Comparison of ENCODE assay signal across 8 mouse cellular contexts in the genomic region with DNA sequence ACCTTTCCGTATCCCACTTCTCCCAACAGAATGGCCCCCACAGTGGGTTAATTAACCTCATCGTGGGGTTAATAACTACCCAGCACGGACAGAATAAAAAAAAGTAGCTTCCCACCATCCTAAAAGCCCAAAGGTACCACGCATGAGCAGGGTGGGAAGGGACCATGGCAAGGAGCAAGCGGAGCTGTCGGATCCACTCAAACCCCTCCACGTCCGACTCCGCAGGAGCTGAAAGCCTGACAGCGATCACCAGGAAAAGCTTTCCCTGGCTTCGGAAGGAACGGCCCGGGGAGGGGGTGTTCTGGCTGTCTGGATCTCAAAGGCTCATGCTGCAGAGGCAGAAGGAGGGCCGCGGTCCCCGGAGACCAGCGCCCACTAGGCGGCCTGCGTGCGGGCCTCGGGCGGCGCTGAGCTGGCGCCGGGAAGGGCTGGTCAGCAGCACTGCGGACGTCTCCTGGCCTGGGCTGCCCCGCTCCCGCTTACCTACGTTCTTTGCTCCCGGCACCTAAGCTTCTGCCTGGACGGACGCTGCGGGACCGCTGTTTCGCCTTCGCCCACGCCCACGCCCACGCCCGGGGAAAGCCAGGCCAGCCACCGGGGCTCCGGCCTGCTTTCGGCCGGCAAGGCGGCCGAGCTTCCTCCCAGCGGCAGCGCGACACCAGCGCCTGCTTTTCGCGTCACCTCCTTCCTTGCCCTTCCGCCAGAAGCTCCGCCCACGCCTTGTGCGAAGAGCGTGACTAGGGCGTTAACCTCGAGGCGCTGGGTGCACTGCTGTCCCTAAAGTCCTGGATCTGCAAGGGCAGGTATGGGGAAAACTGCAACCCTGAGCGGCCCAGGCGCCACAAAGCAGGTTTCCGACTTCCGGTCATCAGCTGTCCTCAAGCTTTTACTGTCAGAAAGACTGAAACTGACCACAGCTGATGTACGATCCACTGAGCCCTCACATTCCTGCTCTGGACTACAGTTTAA. TPM values are rescaled to one million over a fixed set of nuclear protein-coding genes. Genes with fewer than 3 reads are reported as not detected.
DNase-seq lines count a peak whose midpoint lies in the region; ATAC-seq lines count a peak whose summit lies in the region.

TSS of gene Senp5 (minus strand) at position 779 of the 969 bp plus-strand sequence.

- H3K4me3 ChIP-seq in brown adipose tissue, adult 24 weeks (ENCODE audit: insufficient read depth, low read depth, low read length), result peak within 1 kb of the TSS; percentile 94
- peak within 1 kb of the TSS; percentile 90 for H3K4me3 ChIP-seq in heart, embryonic 13.5 days
- peak within 1 kb of the TSS; percentile 92 for H3K4me3 ChIP-seq in liver, embryonic 12.5 days
- peak within 1 kb of the TSS; percentile 97 for H3K4me3 ChIP-seq in stomach, embryonic 15.5 days (replicated peaks)

- peaks cover 8% of the 10 kb centered on the region; the same call in 1 of the 2 replicates for H3K4me1 ChIP-seq in brown adipose tissue, adult 24 weeks (ENCODE audit: control insufficient read depth, insufficient read depth, insufficient read length, low read length)
- peaks cover 20% of the 10 kb centered on the region for H3K4me1 ChIP-seq in heart, embryonic 13.5 days
- peaks cover 31% of the 10 kb centered on the region for H3K4me1 ChIP-seq in liver, embryonic 12.5 days
- H3K4me1 ChIP-seq in stomach, embryonic 15.5 days, result peaks cover 12% of the 10 kb centered on the region

- peak within 1 kb of the TSS; percentile 73 for H3K27ac ChIP-seq in brown adipose tissue, adult 24 weeks (replicated peaks; ENCODE audit: low read depth, low read length)
- H3K27ac ChIP-seq in heart, embryonic 13.5 days (replicated peaks), result peak within 1 kb of the TSS; percentile 71
- H3K27ac ChIP-seq in liver, embryonic 12.5 days, result peak within 1 kb of the TSS; percentile 82
- peak within 1 kb of the TSS; percentile 83 for H3K27ac ChIP-seq in stomach, embryonic 15.5 days

- DNase-seq in CD4-positive, CD25-positive, alpha-beta regulatory T cell, adult 2 months (ENCODE audit: low read depth, low spot score), result peak; percentile 94
- peak; percentile 67 for DNase-seq in fat pad, adult 2 months (ENCODE audit: extremely low read depth, low read depth, low spot score)
- DNase-seq in kidney, postnatal 10 days, result peak; percentile 96
- DNase-seq in natural killer cell, adult 2 months (ENCODE audit: low spot score in 2 of 2), result peak; percentile 81 to 86

- peak within 1 kb of the TSS; percentile 96 for H3K9ac ChIP-seq in heart, embryonic 13.5 days
- H3K9ac ChIP-seq in liver, embryonic 12.5 days, result peak within 1 kb of the TSS; percentile 88
- peak within 1 kb of the TSS; percentile 91 for H3K9ac ChIP-seq in stomach, embryonic 15.5 days

- ATAC-seq in heart, embryonic 13.5 days (ENCODE audit: extremely low read depth, insufficient number of reproducible peaks, low FRiP score, low TSS enrichment), result peak; percentile 80
- peak; percentile 93 for ATAC-seq in liver, embryonic 12.5 days
- peak; percentile 94 for ATAC-seq in stomach, embryonic 15.5 days (ENCODE audit: insufficient read depth, low FRiP score, low read depth)

- H3K36me3 ChIP-seq in heart, embryonic 13.5 days, result peaks cover 13% of the 10 kb centered on the region
- peaks cover 22% of the 10 kb centered on the region for H3K36me3 ChIP-seq in liver, embryonic 12.5 days
- H3K36me3 ChIP-seq in stomach, embryonic 15.5 days, result no peaks in the 10 kb centered on the region

- WGBS in heart, embryonic 13.5 days, result 1% methylated on average over 66 of the region's 66 CpGs
- under 1% methylated on average over 66 of the region's 66 CpGs for WGBS in liver, embryonic 12.5 days (ENCODE audit: insufficient replicate concordance)
- WGBS in stomach, embryonic 15.5 days, result under 1% methylated on average over 57 of the region's 66 CpGs

- H3K4me2 ChIP-seq in heart, embryonic 13.5 days, result peak within 1 kb of the TSS; percentile 88
- H3K4me2 ChIP-seq in liver, embryonic 12.5 days, result peak within 1 kb of the TSS; percentile 93
- H3K4me2 ChIP-seq in stomach, embryonic 15.5 days, result peak within 1 kb of the TSS; percentile 78

- no peaks in the 10 kb centered on the region for H3K27me3 ChIP-seq in heart, embryonic 13.5 days (replicated peaks)
- no peaks in the 10 kb centered on the region for H3K27me3 ChIP-seq in liver, embryonic 12.5 days (replicated peaks)
- H3K27me3 ChIP-seq in stomach, embryonic 15.5 days (replicated peaks), result no peaks in the 10 kb centered on the region

- no peaks in the 10 kb centered on the region for H3K9me3 ChIP-seq in heart, embryonic 13.5 days
- H3K9me3 ChIP-seq in liver, embryonic 12.5 days (replicated peaks), result no peaks in the 10 kb centered on the region
- H3K9me3 ChIP-seq in stomach, embryonic 15.5 days, result no peaks in the 10 kb centered on the region

RNA-seq across cellular contexts. Expression of gene Senp5, which starts in this region (rescaled TPM):
- polyA plus RNA-seq in brown adipose tissue, adult 24 weeks (2012; ENCODE audit: insufficient read depth, insufficient read length, missing spikeins), result 8.1 and 10.8 TPM in 2 replicates
- 10.4 and 11.3 TPM in 2 replicates for polyA plus RNA-seq in heart, embryonic 13.5 days (2015; fragmentation: Nextera tagmentation; extraction: Ambion mirVana)
- polyA plus RNA-seq in liver, embryonic 12.5 days (2016; fragmentation: Nextera tagmentation; extraction: Ambion mirVana), result 12.2 and 12.7 TPM in 2 replicates
- 11.3 and 13.8 TPM in 2 replicates for polyA plus RNA-seq in stomach, embryonic 15.5 days (2015; fragmentation: Nextera tagmentation; extraction: Ambion mirVana)

Comparison
In these comparisons a context has a peak if more than half of its experiments do, and no peak if none do; other contexts are left out.
1. Peak in every context shown above with its lines: DNase-seq, ATAC-seq, H3K4me3 ChIP-seq and H3K27ac ChIP-seq.